Mouse (Mus musculus) C2C12 (cell line): ENCODE measurements around the gene Dmrtb1.

Experiments
- CTCF ChIP-seq: IDR thresholded peaks from one replicate; pipeline ENCODE4 v1.5.1; 2011; ENCODE audit not compliant: control insufficient read depth, insufficient read depth, insufficient read length
- MAX ChIP-seq: IDR thresholded peaks from one replicate; pipeline ENCODE4 v1.6.1; 2011; ENCODE audit warnings: mild to moderate bottlenecking, control low read depth

DNA sequence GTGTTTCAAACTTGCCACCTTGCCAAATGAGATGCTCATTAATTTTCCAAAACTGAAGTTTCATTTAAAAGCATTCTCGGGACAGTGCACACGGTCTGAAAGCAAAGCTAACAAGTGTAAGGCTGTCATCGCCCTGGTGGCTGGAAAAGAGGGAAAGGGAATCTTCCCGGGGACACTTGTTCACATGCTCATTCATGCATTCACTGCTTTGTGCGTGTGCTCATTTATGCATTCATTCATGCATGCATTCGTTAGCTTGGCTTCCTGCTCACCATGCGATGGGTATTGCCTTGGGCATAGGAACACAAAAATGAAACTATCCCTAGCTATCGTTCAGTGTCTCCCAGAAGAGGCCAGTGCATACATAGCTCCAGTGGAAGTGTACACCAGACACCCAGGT is 34.7 kb upstream of the Dmrtb1 start:
- TF ChIP-seq MAX = no peak
- TF ChIP-seq CTCF = no peak
